Mouse (Mus musculus) stomach, postnatal 0 days (tissue): ENCODE data around the gene Tdrd6.

ENCODE experiments used
- CTCF ChIP-seq: IDR thresholded peaks from 2 replicates; pipeline ENCODE4 v1.5.1; 2016; ENCODE audit warnings: antibody characterized with exemption, low read depth, mild to moderate bottlenecking, moderate library complexity
- EP300 ChIP-seq: optimal IDR thresholded peaks from 2 replicates; pipeline ENCODE3; 2016; ENCODE audit warnings: antibody characterized with exemption

- TF ChIP-seq CTCF (no peak), EP300 (no peak)
Measured at GRCm38 (mm10) chr17:43569287-43569686, 60.8 kb downstream of the Tdrd6 start.
